Mouse (Mus musculus) MEL (cell line): ENCODE results near the gene Il4i1.

Source experiments
- CTCF ChIP-seq, 3 experiments: IDR thresholded peaks in 2 of 3; conservative IDR thresholded peaks in 1 of 3; 2 replicates each; pipeline ENCODE4 v1.5.1; 2011 to 2012; ENCODE audit warnings: low read length in 3 of 3, low read depth in 2 of 3, mild to moderate bottlenecking in 2 of 3, improper control_type of control experiment in 1 of 3, inconsistent platforms in 1 of 3, mixed read lengths in 1 of 3, moderate library complexity in 1 of 3; ENCODE audit not compliant: control insufficient read depth in 1 of 3, insufficient read depth in 1 of 3, poor library complexity in 1 of 3, severe bottlenecking in 1 of 3
- EP300 ChIP-seq, 2 experiments: IDR thresholded peaks; 2 replicates each; pipeline ENCODE4 v1.6.1; 2011; ENCODE audit warnings: improper control_type of control experiment in 2 of 2, low read length in 2 of 2, low read depth in 1 of 2, mild to moderate bottlenecking in 1 of 2
- GABPA ChIP-seq: IDR thresholded peaks from 2 replicates; pipeline ENCODE4 v1.6.1; 2012; ENCODE audit warnings: low read depth, mild to moderate bottlenecking, inconsistent platforms, low read length, improper control_type of control experiment, moderate library complexity
- MAFK ChIP-seq: IDR thresholded peaks from 2 replicates; pipeline ENCODE4 v1.6.1; 2011; ENCODE audit warnings: low read depth, mild to moderate bottlenecking, low read length, improper control_type of control experiment, borderline replicate concordance
- NELFE ChIP-seq: IDR thresholded peaks from 2 replicates; pipeline ENCODE4 v1.6.1; 2011; ENCODE audit warnings: low read depth, low read length, improper control_type of control experiment
- TAL1 ChIP-seq: IDR thresholded peaks from 2 replicates; pipeline ENCODE4 v1.6.1; 2012; ENCODE audit warnings: mild to moderate bottlenecking, inconsistent platforms, low read length, moderate library complexity, mixed read lengths

GRCm38 (mm10) chr7:44826771-44827170 is 10.6 kb downstream of the Il4i1 start:
- no peak for TF ChIP-seq CTCF (IDR thresholded peaks at IDR 0.05 in 2 of 3, conservative IDR thresholded peaks at IDR 0.05 in 1 of 3; ENCODE audit: control insufficient read depth in 1 of 3, insufficient read depth in 1 of 3, low read depth in 2 of 3, low read length in 3 of 3, poor library complexity in 1 of 3, severe bottlenecking in 1 of 3)
- TF ChIP-seq GABPA = no peak
- TF ChIP-seq MAFK = no peak
- TF ChIP-seq TAL1 = no peak
- no peak for TF ChIP-seq EP300 (IDR thresholded peaks at IDR 0.05; ENCODE audit: low read depth in 1 of 2, low read length in 2 of 2)
- no peak for TF ChIP-seq NELFE
